Mouse (Mus musculus) heart, postnatal 4 days (tissue): ENCODE measurements around the gene Capg. TPM values are rescaled to one million over a fixed set of nuclear protein-coding genes. Genes with fewer than 3 reads are reported as not detected.
A peak's percentile ranks its signal among the peaks of the same experiment; 100 is the strongest.

Source experiments
- DNase-seq: peaks from one replicate; pipeline ENCODE4 v3.0.0; 2021
- total RNA-seq, 2 experiments: library from RNA; stranded (reverse); gene quantifications; 2 replicates each; pipeline ENCODE4 v1.2.3; 2021

Gene Capg
- 10 to 100 TPM; 11.5 to 12.9 TPM for total RNA-seq

DNA sequence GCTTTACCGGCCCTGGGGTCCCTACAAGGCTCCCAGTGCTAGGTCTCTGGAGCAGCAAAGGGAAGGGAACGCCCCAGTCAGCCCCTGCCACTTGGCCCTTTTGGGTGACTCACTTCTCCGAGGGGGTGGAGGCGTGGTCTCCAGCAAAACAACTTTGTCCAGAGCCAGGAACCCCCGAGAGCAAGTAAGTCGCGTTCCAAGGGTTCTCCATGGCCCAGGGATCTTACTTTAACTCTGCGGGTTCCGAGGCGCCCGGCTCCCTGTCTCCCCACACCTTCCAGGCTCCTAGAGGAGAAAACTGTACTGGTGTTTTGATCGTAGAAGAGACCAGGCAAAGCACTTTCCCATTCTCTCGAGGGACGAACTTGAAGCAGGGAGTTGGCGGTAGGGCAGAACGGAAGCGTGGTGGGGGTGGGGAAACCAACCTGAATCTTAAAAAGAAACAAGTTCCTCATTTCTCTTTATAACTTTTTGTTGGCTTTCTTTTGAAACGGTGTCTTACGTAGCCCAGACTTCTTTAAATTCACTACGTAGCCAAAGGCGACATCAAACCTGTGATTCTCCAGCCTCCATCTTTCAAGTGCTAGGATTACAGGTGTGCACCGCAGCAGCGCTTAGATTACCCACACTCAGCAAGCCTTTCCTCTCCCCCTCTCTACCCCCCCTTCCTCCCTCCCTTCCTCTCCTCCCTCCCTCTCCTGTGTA, at the start of gene Capg:
Capg (plus strand) TSS at position 109 of the 705 bp plus-strand sequence.
- peak; percentile 57 for DNase-seq

DNA sequence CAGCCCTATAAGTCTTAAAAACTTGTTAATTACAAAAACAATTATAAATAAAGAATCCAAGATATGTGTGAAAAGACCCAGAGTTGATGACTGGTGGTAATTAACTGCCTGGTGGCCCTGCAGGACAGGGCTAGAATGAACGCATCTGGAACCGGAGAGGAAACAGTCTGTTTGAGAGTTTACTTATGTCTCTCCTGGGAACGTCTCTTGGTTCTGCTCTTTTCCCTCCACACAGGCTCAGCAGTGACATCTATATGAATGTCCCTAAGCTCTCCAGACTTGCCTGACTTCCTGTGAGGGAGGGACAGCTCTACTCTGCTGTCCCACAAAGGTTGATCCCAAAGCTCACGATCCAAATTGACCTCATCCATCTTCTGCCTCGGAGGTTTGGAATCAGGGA, 45.2 kb upstream of the Capg start:
- DNase-seq = no peak

DNA sequence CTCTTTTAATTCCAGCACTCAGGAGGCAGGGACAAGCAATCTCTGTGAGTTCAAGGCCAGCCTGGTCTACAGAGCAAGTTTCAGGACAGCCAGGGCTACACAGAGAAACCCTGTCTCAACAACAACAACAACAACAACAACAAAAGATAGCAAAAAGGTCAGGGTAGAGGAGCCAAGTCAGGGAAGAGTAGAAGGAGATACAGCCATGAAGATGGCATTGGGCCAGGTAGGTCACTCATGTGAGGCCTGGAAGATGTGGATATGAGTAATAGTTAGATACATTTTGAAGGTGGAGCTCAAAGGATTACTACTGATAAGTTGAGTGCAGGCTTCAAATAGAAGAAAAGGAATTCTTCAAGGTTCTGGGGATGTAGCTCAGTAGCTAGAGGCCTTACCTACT, 40.9 kb upstream of the Capg start:
- DNase-seq = no peak

DNA sequence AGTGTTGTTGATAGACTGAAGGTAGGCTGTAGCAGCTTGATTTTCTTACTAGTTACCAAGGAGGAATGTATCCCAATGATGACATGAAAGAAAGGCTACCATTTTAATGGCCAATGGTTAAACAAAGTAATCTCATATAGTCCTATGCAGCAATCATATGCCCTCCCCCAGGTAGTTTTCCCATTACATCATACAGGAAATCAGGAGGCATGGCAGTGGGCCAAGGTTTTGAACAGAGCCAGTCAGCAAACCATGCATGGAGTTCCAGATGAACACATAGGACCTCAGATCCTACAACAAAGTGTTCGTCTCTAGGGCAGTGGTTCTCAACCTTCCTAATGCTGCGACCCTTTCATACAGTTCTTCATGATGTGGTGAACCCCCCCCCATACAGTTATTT, 40.3 kb upstream of the Capg start:
- peak; percentile 76 for DNase-seq

DNA sequence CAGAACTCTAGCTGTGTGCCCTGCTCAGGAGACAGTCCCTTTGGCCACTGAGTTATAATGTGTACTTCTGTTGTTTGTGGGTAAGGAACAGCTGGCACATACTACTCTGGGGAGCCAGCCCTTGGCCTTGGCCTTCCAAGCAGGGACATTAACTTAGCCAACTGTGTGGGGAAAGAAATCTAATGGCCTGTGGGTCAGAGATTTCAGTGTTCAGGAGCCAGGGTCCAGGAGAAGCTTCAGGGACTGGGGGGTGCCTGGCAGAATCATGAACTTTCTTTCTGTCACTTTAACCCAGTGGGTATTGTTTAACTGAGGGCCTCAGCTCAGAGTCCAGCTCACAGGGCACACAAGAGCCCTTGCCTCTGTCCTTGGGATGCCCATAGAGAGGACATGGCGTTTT, 38.1 kb upstream of the Capg start:
- DNase-seq = no peak

DNA sequence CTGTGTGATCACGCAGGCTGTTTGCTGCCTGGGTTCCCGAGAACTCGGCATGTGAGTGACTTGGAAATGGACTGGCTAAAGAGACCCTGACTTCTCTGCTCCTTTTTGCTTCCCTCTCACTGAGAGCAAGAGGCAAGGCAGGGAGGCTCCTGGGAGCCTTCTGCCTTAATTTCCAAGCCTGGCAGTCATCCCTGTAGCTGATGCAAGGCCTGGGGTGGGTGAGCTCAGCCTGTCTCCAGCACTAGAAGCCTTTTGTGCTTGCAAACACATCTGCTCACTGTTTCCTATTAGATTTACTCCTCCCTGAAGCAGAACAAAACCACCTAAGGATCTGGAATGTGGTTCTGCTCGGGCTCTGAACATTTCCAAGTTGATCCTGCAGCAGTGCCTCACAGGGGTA, 35.6 kb upstream of the Capg start:
- DNase-seq = no peak

DNA sequence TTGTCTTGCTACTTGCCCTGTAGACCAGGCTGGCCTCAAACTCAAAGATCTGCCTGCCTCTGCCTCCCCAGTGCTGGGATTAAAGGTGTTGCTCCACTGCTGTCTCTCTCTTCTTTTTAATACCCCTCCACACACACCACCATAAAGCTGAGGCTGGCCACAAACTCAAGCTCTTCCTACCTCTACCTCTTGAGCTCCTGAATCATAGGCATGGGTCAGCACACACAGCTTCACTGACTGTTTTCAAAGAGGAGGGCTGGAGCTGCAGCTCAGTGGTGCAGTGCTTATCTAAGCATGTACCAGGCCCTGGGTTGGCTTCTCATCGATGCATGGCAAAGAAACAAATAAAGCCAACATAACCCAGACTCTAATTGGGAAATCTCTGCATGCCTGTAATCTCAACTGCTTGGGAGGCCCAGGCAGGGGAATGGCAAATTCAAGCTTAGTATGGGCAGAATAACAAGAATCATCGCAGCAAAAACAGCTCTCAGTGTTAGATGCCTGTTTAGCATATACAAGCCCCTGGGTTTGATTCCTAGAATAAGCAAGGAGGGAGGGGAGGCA, 34.2 kb upstream of the Capg start:
- no peak for DNase-seq

DNA sequence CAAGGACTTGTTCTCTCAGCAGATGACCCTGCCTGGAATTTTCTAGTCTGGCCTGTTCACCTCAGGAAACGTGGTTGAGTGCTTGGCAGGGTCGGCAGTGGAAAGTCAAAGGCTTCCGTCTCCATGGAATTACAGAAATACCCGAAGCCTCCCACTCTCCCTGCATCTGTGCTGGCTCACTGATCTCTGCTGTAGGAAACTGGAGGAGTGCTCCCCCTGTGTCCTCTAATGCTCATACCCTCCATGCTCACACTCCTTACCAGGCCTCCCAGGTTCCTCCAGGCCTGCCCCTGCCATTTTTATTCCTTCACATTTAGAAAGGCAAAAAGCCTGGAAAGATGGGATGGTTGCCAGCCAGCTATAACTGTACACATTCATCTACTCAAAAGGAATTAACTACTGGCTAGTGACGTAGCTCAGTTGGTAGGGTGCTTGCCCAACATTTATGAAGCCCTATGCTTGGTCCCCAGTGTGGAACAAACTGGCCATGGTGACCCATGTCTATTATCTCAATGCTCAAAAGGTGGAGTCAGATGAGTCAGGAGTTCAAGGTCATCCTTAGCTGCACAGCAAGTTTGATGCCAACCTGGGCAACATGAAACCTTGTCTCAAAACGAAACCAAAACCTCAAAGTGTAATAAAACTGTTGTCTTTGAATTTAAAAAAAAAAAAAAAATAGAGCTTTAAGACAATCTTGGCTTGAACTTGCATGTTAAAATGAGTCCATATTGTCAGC, 33.3 kb upstream of the Capg start:
- DNase-seq = peak; percentile 52

DNA sequence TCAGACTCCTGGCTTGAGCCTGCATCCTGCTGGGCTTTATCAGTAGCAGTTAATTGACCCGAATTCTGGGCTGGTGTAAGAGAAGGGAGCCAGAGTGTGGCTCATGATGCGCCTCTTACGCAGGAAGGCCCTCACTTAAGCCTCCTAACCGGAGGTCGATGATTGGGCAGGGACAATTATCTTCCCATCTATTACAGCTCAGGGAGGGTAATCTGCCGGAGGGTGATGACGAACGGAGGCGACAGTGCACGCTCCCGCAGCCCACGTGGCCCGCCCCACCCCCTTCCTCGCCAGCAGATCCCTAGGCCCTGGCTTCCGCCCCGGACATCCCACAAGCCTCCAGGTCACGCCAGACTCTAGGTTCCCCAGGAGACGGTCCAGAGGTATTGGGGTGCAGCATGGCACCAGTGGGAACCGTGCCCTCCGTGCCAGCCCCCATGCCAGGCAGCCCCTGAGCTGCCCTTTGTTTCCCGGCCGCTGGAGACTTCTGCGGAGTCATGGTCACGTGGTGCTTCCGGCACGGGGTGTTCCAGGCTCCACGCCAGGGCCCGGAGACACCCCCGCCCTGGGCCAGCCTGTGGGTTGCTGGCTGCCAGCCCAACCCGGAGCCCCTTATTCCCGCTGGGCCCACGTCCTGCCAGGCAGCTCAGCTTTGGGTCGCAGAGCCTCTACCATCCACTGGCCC, 31.7 kb upstream of the Capg start:
- DNase-seq = peak; percentile 89

DNA sequence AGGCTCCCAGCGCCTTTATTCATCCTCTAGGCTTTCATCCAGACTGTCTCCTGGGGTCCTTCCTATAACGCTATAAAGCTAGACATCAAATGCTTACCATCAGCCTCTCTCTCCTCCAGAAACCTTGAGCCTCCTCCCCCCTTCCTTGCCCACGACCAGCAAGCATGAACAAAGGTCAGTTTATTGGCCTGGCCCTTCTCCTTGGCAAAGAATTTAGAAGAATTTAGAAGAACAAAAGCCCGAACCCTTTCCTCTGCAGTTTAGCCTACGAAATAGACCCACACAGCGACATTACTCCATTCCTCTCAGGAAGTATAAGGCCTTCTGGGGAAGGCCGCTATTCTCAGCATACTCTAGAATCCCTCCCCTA, 31.1 kb upstream of the Capg start:
- DNase-seq = no peak

DNA sequence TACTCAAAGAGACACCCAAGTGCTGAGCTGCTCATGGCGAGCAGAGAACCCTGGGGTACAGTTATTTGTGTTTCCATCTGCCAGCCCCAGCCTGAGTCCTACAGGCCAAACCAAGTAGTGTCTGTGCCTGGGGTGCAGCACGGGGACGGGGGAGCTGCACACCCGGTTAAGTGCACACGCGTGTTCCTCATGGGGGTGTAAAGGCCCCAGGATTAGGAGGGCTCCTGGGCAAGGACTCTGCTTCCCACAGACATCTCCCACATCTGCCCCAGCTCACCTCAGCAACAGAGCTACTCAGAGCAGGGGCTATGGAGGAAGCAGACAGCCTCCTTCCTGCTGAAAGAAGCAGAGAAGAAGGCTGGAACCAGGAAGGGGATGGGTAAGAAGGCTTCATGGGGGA, 28.5 kb upstream of the Capg start:
- DNase-seq = no peak

DNA sequence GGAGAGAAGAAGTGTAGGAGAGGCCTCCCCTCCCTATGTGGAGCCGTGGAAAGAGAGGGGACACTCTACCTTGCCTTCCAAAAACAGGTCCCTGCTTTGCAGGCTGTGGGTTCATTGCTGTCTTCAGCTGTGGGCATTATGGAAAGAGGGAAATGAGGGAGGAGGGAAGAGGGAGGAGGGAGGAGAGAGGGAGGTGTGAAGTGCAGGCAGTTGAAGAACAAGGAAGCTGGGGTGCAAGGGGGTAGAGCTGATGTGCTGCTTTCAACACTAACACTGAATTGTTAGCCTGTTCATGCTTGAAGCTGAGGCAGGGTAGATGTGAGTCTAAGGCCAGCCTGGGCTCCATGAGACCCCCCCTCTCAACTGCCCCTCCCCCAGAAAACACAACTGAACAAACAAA, 25.3 kb upstream of the Capg start:
- no peak for DNase-seq

DNA sequence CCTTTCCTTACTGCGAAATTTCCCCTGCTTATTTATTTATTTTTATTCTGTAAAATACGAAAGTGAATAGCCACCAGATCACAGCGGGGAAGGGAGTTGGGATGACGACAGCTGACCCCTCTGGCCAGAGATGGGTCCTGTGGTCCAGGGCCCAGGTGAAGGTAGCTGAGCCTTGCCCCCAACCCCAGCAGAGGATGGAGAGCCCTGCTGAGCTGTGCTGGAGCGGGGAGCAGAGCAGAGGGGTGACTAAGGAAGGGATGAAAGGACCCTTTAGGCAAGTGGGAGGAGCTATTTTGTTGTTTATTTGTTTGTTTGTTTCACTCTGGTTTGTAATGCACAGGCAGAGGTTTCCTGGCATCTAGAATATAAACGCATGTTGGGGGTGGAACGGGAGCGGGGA, 24.9 kb upstream of the Capg start:
- no peak for DNase-seq

DNA sequence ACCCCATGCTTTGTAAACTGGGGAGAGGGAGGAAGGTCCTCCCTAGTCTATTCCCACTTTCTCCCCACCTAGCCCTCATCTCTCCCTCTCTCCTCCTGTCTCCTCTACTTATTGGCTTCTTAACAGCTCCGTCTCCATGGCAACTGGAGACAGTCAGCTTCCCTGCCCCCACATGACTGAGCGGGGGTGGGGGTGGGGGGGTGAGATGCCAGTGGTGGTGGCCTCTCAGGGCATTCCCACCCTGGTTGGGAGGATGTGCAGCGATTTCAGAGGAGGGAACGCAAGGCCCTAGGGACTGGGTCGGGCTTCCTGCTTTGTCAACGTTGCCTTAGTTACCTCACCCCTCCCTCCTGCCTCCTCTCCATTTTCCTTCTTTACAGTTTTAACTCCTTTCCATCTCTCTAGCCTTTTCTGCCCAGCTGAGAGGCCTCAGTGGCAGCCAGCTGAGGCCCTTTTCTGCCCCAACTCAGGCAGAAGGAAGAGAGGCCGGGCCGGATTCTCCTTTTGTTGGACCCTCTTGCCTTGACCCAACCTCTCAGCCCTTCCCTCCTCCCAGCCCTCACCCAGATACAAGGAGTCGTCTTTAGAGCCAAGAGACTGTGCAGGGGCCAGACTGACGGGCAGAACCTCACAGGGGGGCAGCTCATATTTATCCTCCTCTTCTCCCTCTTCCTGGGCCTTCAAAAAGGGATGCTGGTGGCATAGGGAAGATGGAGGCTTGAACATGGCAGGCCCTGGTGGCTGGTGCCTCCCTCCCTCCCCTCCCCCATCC, 24.1 kb upstream of the Capg start:
- peak; percentile 69 for DNase-seq

DNA sequence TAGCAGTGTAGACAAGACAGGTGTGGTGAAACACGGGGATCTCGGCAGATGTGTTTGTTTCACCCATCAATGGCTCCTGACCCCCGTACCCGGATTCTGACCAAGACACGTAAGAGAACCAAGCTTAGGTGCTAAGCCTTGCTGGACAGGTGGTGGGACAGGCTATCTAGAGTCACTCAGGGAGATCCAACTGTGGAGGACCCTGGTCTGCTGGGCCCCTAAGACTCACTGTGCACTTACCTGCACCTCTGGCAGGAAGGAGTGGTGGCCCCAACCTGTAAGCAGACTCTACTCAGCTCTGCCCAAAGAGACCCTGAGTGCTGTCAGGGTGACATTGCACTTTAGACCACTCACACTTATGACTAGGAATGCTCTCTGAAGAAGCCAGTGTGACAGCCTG, 23.3 kb upstream of the Capg start:
- DNase-seq = no peak

DNA sequence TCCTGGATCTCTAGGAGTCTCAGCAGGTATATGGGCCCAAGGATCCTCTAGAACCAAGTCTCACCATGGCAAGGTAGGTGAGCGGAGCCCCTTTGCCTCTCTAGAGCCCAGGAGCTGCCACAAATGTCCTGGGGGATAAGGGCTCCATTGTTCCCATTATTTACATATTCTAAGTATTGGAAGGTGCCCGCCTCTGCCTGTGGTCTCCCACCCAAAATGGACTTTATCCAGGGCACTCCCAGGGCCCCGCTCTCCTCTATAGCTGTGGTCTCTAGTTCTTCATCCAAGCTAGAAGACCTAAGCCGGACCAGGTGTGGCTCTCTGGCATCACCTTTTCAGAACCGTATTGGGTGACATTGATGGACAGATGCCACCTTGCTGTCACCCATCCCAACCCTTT, 22.6 kb upstream of the Capg start, which contains the start of gene Sh2d6:
Sh2d6 (minus strand) TSS at position 101 of the 400 bp plus-strand sequence.
- DNase-seq = no peak

DNA sequence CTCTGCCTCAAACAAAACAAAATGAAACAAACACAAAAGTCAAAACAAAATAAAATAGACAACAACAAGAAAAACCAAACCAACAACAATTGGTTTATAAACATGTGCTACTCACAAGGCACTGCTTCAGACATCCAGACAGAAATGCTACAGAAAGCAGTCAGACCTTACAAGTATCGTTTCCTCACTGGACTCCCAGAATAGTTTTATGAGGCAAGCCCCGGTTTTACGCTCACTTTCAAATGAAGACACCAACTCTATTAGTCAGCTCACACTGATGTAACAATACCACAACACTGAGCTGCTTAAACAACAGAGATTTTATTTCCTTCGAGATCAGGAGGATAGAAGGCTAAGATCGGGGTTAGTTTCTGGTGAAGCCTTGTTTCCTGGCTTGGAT, 21.9 kb upstream of the Capg start:
- DNase-seq = no peak

DNA sequence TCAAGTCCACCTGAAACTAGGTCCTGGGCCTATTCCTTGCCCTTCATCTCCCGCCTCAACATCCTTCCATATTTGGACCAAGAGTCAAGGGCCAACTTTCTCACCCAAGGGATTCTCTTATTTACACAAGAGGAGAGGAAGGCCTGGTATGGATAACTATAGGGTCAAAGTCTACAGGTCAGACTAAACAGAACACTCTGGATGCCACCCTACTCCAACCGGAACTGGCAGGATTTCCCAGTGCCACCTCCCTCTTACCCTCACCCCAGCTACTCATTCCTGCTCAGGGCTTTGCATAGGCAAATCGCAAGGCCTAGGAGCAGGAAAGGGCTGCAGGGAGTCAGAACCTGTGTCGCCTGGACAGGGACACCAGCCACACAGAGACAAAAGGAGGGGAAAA, 21.0 kb upstream of the Capg start:
- DNase-seq = no peak

DNA sequence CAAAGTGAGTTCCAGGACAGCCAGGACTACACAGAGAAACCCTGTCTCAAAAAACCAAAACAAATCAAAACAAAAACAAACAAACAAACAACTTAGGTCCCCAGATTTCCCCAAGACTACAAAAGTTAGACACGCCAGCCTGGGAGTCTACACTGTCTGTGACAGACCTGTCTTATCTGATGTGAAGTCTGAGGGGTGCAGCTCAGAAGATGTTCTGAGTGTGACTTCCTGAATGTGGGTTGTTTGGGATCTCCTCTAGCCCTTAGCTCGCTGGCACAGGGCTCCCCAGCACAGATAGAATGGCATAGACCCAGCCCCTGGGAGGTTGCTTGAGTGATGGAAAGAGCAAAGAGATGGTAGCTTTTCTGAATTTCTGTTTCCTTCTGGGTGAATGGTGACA, 20.0 kb upstream of the Capg start:
- no peak for DNase-seq

DNA sequence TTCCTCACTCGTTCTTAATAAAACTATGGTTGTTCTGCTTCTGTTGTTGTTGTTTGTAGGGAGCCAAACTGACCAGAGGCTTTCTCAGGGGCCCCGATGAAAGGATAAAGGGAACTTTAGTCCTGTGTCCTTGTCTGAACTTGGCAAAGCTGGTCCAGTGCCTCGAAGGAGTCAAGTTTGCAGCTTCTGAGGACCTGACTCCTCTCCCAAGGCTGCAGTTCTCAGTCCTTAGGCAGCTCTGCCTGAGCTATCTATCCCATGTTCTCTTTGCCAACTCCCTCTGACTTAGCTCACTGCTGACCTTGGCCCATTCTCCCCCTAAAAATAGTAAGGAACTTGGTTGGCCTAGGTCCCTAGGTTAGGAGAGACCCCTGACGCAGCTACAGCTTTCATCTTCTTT, 17.1 kb upstream of the Capg start:
- no peak for DNase-seq

DNA sequence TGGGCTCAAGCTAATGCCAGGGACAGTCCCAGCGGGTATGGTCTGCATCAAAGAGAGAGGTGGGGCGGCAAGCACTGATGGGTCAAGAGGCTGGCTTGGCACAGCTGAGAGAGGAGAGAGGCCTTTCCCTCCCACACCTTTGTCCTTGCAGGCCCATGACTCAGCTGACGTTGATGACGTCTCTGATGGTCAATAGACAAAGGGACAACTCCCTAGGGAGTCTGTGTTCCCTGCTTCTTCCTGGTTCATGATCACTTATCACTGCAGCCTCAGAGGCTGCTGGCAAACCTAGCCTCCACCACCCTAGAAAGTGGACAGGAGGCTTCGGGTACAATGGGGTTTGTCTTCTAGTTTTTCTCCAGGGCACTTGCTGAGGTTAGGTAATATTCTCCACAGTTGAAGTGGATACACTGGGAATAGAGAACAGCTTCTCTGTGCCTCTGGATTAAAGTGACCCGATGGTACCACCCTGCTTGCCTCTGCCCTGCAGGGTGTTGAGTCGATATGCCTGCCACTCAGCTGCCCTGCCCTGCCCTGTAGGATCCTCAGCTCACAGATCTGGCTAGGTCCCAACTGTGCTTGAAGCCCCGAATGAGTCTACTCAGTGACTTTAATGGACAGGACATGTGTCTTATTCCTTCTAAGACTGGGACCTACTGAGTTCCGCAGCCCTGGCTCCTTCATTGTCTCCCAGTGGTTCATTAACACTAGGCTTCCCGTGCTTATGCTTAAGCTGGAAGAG, 15.6 kb upstream of the Capg start:
- DNase-seq = no peak

DNA sequence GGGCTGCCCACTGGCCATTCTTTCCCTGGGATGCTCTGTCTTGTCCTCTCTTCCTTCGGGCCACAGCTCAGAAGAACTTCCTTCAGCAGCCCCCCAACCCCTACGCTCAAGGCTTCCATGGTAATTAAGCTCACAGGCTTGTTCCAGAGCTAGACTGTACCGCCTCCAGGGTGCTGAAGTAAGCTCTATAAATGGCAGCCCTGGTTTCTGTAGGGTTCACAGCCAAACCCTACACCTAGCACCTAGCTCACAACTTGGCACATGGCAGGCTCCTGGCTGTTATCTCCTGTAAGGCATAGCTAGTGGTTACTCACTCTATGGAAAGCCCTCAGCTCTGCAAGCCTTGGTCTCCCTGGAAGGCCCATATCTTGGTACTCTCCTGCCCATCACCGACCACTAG, 11.6 kb upstream of the Capg start:
- no peak for DNase-seq
